Mouse (Mus musculus) midbrain, embryonic 14.5 days (tissue): ENCODE measurements at regions not wholly inside any gene's neighbourhood (a gene's known extent, or its start where the extent isn't known, plus 50 kb on each side); places are given as distances from the start of the nearest gene placed in this dataset.
A peak's percentile ranks its signal among the peaks of the same experiment; 100 is the strongest.

Experiments
- ATAC-seq: fragments of 200-750 bp; cut with Nextera tagmentation; 2 replicates; pipeline ENCODE4 v1.8.0; 2017; ENCODE audit warnings: moderate number of reproducible peaks, moderate library complexity; ENCODE audit not compliant: low FRiP score, low TSS enrichment
- DNase-seq: peaks from one replicate; pipeline ENCODE4 v3.0.0-alpha.2; 2015
- H3K27ac ChIP-seq: fragments of 300-500 bp; sonication (generic); replicated peaks from 2 replicates; pipeline ENCODE4 v1.5.1; 2014; ENCODE audit warnings: mild to moderate bottlenecking, low read depth, low read length, moderate library complexity
- H3K27me3 ChIP-seq: fragments of 300-500 bp; sonication (generic); 2 replicates; pipeline ENCODE4 v1.6.1; 2014; ENCODE audit warnings: low read length, control low read depth, mixed read lengths; ENCODE audit not compliant: control insufficient read depth, insufficient read depth
- H3K36me3 ChIP-seq: fragments of 300-500 bp; sonication (generic); 2 replicates; pipeline ENCODE4 v1.6.1; 2014; ENCODE audit warnings: low read length, control low read depth; ENCODE audit not compliant: control insufficient read depth, insufficient read depth
- H3K4me1 ChIP-seq: fragments of 300-500 bp; sonication (generic); 2 replicates; pipeline ENCODE4 v1.6.1; 2014; ENCODE audit warnings: mild to moderate bottlenecking, antibody characterized with exemption, low read length, control low read depth; ENCODE audit not compliant: control insufficient read depth, insufficient read depth
- H3K4me2 ChIP-seq: fragments of 300-500 bp; sonication (generic); 2 replicates; pipeline ENCODE4 v1.6.1; 2014; ENCODE audit warnings: mild to moderate bottlenecking, low read length, moderate library complexity
- H3K4me3 ChIP-seq: fragments of 300-500 bp; sonication (generic); replicated peaks from 2 replicates; pipeline ENCODE4 v1.5.1; 2014; ENCODE audit warnings: low read depth, low read length
- H3K9ac ChIP-seq: fragments of 300-500 bp; sonication (generic); replicated peaks from 2 replicates; pipeline ENCODE4 v1.6.1; 2014; ENCODE audit warnings: mild to moderate bottlenecking, low read length, moderate library complexity
- H3K9me3 ChIP-seq: fragments of 300-500 bp; sonication (generic); 2 replicates; pipeline ENCODE4 v1.6.1; 2016; ENCODE audit warnings: low read length, control low read depth, mixed read lengths; ENCODE audit not compliant: control insufficient read depth
- WGBS: fragments of 180-500 bp; shearing (Covaris S2); extraction: QIAGEN DNeasy Blood & Tissue Kit; methylation state at CpG from one replicate; pipeline ENCODE4 v1.1.7; 2014; 5-methylcytosine and 5-hydroxymethylcytosine counted together

DNA sequence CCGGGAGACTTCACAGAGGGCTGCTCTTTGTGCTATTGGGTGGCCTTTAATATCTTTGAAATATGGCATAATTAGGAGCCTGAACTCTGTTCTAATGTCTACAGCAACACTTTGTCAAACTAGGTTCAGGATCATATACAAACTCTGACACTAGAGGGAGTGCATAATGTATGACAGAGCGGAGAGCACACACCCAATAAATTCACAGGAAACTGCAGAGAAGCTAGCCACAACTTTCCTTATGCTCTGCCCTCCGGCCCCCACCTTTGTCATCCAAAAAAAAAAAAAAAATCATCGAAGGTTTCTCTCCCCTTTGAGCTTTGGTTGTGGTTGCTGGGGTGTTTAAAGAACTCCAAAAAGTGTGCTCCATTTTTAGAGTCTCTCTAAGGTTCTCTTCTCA lies 107.6 kb downstream of the Npy start:
- DNase-seq (peak; percentile 74), ATAC-seq (no peak)
- Histone ChIP-seq H3K9ac (no peak overlapping the region), H3K4me3 (no peak overlapping the region), H3K27ac (no peak overlapping the region), H3K9me3 (no peaks in the 10 kb centered on the region), H3K36me3 (no peaks in the 10 kb centered on the region), H3K4me1 (no peaks in the 10 kb centered on the region), H3K27me3 (no peaks in the 10 kb centered on the region), H3K4me2 (no peak overlapping the region)
- 62% methylated on average over 4 of the region's 4 CpGs for WGBS

- ATAC-seq = no peak
- H3K9ac ChIP-seq = no peak overlapping the region
These were observed 120.6 kb downstream of the Npy start for GRCm38 (mm10) chr6:49943087-49943486.

GRCm38 (mm10) chr6:49958891-49959290 lies 136.4 kb downstream of the Npy start:
- no peaks in the 10 kb centered on the region for H3K4me1 ChIP-seq

More at GRCm38 (mm10) chr6:49943087-49943486, 120.6 kb downstream of the Npy start:
- no peaks in the 10 kb centered on the region for H3K36me3 ChIP-seq
- no peaks in the 10 kb centered on the region for H3K27me3 ChIP-seq
- DNase-seq = no peak
- no peaks in the 10 kb centered on the region for H3K4me1 ChIP-seq
- WGBS = 79% methylated on average over 9 of the region's 9 CpGs
- H3K27ac ChIP-seq = no peak overlapping the region
- H3K4me3 ChIP-seq = no peak overlapping the region
- no peaks in the 10 kb centered on the region for H3K9me3 ChIP-seq
- no peak overlapping the region for H3K4me2 ChIP-seq

DNA sequence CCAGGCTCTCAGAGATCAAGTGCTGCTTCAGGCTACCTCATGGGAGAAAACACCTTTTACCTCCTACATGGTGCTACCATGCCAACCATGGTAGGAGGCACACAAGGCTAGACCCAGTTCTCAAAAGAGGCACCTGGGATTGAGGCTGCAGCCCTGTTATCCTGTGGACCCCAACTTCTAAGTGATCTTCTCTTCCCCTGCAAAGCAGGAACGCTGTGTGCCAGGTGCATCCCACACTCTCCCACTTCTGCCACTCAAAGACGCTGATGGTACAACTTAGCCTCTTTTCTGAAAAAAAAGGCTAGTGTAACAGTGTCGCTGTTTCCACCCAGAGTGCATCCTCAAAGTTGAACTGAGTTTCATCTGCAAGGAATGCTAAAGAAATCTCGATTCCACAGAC lies 138.7 kb downstream of the Npy start:
- 89% methylated on average over 4 of the region's 4 CpGs for WGBS
- H3K27ac ChIP-seq = no peak overlapping the region
- H3K9ac ChIP-seq = no peak overlapping the region
- H3K4me2 ChIP-seq = no peak overlapping the region
- H3K4me3 ChIP-seq = no peak overlapping the region
- no peaks in the 10 kb centered on the region for H3K4me1 ChIP-seq
- H3K27me3 ChIP-seq = no peaks in the 10 kb centered on the region
- H3K36me3 ChIP-seq = no peaks in the 10 kb centered on the region
- no peak for DNase-seq
- H3K9me3 ChIP-seq = no peaks in the 10 kb centered on the region
- no peak for ATAC-seq

More at GRCm38 (mm10) chr6:49958891-49959290, 136.4 kb downstream of the Npy start:
- no peaks in the 10 kb centered on the region for H3K27me3 ChIP-seq
- H3K9ac ChIP-seq = no peak overlapping the region
- no peak overlapping the region for H3K27ac ChIP-seq
- no peak overlapping the region for H3K4me3 ChIP-seq
- ATAC-seq = no peak
- no peaks in the 10 kb centered on the region for H3K9me3 ChIP-seq
- H3K36me3 ChIP-seq = no peaks in the 10 kb centered on the region
- DNase-seq = no peak
- H3K4me2 ChIP-seq = no peak overlapping the region
- WGBS = 96% methylated on average over 8 of the region's 8 CpGs

DNA sequence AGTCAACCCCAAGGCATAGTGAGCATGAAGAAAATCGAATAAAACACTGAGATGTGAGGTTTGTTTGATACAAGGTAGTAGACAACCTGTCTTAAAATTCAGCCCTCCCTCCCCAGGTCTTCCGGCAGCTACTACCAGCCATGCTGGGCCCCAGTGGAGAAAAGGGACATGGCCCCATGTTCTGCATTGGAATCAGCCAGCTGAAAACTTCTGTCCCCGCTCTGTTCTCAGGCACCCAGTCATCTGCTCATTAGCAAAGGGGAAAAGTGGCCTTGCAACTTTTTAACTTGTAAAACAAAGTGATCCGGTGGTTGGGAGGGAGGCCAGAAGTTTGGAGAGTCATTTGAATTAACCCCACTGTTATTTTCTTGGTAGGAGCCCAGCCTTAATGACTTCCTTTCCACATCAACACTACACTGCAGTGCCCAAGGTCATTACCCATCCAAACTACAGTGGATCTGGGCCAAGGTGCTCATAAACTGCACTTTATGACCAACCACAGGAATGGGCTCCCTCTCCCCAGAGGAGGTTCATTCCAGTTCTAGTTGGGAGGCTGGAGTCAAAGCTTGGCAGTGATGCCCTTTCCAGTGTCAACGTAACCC lies 143.5 kb downstream of the Npy start:
- no peak overlapping the region for H3K27ac ChIP-seq
- DNase-seq (no peak), ATAC-seq (no peak)
- no peak overlapping the region for H3K4me3 ChIP-seq
- no peaks in the 10 kb centered on the region for H3K36me3 ChIP-seq
- no peak overlapping the region for H3K9ac ChIP-seq
- H3K27me3 ChIP-seq = no peaks in the 10 kb centered on the region
- no peak overlapping the region for H3K4me2 ChIP-seq
- no peaks in the 10 kb centered on the region for H3K9me3 ChIP-seq
- WGBS = 94% methylated on average over 5 of the region's 5 CpGs
- H3K4me1 ChIP-seq = no peaks in the 10 kb centered on the region

DNA sequence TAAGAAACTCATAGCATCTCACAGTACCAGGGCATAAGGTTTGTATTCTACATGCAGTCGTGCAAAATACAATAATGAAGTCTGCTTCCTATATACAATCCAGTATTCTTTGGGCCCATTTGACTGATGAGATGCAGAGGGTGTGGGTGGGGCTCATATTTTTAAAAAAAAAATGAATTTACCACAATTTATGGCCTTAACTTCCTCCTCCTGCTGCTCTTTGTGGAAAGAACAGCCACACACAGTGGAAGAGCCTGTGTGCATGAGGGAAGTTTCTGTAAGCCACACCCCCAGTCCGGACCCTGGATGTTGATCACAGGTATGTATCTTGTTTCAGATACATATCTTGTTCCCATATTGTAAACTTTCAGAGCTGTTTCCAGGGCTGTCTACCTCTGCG lies 143.5 kb upstream of the Mpp6 start:
- Histone ChIP-seq H3K27ac (no peak overlapping the region), H3K9ac (no peak overlapping the region), H3K9me3 (no peaks in the 10 kb centered on the region), H3K4me1 (no peaks in the 10 kb centered on the region), H3K36me3 (no peaks in the 10 kb centered on the region), H3K4me3 (no peak overlapping the region), H3K4me2 (no peak overlapping the region), H3K27me3 (no peaks in the 10 kb centered on the region)
- DNase-seq (no peak), ATAC-seq (no peak)
- WGBS = 87% methylated on average over 3 of the region's 3 CpGs

DNA sequence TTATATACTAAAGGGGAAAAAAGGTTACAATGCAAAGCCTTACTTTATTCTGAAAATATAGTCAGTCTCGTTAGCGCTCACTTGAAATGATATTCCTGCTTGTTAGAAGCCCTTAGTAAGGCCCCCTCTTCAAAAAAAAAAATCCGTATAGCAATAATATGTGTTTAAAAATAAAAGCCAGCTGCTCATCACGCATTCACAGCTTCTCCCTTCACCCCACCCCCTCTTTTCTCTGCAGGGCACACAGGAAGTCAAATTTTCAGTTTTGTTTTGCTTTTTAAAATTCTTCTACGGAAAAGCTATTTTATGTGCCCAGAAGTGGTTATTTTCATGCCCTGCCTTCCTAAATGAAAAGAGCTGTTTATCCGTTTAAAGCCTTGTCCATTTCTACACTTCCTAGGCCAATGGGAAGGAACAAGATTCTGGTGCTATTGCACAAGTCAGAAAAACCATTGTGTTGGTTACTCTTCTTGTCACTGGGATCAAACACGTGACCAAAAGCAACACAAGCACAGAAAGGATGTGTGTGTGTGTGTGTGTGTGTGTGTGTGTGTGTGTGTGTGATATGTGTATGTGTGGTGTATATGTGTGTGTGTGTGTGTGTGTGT lies 136.7 kb upstream of the Mpp6 start:
- no peak overlapping the region for H3K4me2 ChIP-seq
- no peak overlapping the region for H3K4me3 ChIP-seq
- no peaks in the 10 kb centered on the region for H3K27me3 ChIP-seq
- H3K4me1 ChIP-seq = peaks cover 3% of the 10 kb centered on the region; the same call in 1 of the 2 replicates
- H3K27ac ChIP-seq = no peak overlapping the region
- no peaks in the 10 kb centered on the region for H3K36me3 ChIP-seq
- no peak overlapping the region for H3K9ac ChIP-seq
- WGBS = 76% methylated on average over 7 of the region's 7 CpGs
- ATAC-seq (no peak), DNase-seq (no peak)
- no peaks in the 10 kb centered on the region for H3K9me3 ChIP-seq

DNA sequence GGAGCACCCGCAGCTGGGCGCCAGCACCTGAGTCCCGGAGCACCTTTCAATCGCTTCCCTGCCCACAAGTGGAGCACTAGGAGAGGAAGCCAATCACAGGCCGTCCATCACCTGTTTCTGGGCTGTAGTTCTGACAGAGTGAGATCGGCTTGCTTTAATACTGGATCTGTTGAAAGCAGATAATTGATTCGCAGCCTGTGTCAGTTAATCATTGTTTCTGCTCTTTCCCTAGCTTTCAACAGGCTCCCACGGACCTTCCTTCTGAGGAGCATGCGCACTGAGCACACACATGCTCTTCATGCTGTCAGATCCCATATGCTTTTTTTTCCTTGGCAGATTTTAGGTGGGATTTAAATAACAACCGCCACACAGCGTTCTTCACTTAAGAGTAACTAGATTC lies 132.3 kb upstream of the Mpp6 start:
- no peak overlapping the region for H3K27ac ChIP-seq
- H3K9me3 ChIP-seq = no peaks in the 10 kb centered on the region
- peaks cover 4% of the 10 kb centered on the region; the same call in 1 of the 2 replicates for H3K4me1 ChIP-seq
- no peaks in the 10 kb centered on the region for H3K27me3 ChIP-seq
- WGBS = 42% methylated on average over 11 of the region's 11 CpGs
- H3K36me3 ChIP-seq = no peaks in the 10 kb centered on the region
- no peak overlapping the region for H3K4me3 ChIP-seq
- DNase-seq (peak; percentile 81), ATAC-seq (no peak)
- H3K4me2 ChIP-seq = 0 out of 2 replicates have a peak overlapping the region, but pooled peaks have one; percentile 19
- no peak overlapping the region for H3K9ac ChIP-seq

- H3K27ac ChIP-seq = no peak overlapping the region
- ATAC-seq = no peak
- no peak overlapping the region for H3K4me3 ChIP-seq
- no peaks in the 10 kb centered on the region for H3K9me3 ChIP-seq
- H3K4me2 ChIP-seq = no peak overlapping the region
- no peaks in the 10 kb centered on the region for H3K27me3 ChIP-seq
- WGBS = 62% methylated on average over 4 of the region's 4 CpGs
- DNase-seq = no peak
- no peak overlapping the region for H3K9ac ChIP-seq
- H3K4me1 ChIP-seq = no peaks in the 10 kb centered on the region
- no peaks in the 10 kb centered on the region for H3K36me3 ChIP-seq
These were observed 126.3 kb upstream of the Mpp6 start for GRCm38 (mm10) chr6:49983740-49984139.
